Mouse (Mus musculus): ENCODE results near the gene Cisd2. TPM values are rescaled to one million over a fixed set of nuclear protein-coding genes. Genes with fewer than 3 reads are reported as not detected.
A peak's percentile ranks its signal among the peaks of the same experiment; 100 is the strongest.

Gene Cisd2
- 10 to 100 TPM; 31.7 to 34.1 TPM for total RNA-seq (2021)
- long read RNA-seq, experiment 1, transcript Cisd2-201 (3 exons, 3,361 nt) = major isoform, 36 of 40 reads
- long read RNA-seq, experiment 1, partial matches to known transcripts = 0 of 40 reads
- long read RNA-seq, experiment 1, other reads (novel, unspliced or antisense) = 3 of 40 reads
- long read RNA-seq, experiment 2, transcript Cisd2-201 (3 exons, 3,361 nt) = major isoform, 36 of 47 reads
- long read RNA-seq, experiment 2, partial matches to known transcripts = 0 of 47 reads
- long read RNA-seq, experiment 2, other reads (novel, unspliced or antisense) = 9 of 47 reads

DNA sequence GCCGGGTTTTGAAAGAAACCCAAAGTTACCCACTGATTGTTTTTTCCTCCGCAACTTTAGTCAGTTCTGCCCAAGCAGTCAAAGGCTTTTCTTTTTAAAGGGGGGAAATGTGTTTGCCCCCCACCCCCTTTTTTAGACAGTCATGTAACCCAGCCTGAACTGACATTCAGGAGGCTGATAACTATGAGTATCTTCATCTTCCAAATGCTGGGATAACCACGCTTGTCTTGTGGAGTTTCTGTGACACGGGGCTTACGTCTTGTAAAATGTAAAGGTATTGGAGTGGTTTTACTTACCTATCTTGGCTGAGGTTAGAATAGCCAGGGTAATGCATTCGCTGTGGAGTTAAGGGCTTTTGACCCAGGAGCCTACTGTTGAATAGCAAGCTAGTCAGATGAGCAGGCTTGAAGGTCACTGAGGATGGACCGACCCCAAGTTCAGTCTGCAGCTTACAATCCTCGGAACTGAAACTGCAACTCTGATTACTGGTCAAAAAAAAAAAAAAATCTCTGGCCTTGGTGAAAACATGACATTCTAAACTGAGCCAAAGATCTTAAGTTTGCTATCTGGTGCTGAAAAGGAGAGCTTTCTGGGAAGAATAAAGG is at the start of gene Cisd2:
Gene Cisd2 (minus strand): TSS at position 318 of the 605 bp plus-strand sequence.
- DNase-seq (ENCODE audit: low spot score in 2 of 2) = no peak

DNA sequence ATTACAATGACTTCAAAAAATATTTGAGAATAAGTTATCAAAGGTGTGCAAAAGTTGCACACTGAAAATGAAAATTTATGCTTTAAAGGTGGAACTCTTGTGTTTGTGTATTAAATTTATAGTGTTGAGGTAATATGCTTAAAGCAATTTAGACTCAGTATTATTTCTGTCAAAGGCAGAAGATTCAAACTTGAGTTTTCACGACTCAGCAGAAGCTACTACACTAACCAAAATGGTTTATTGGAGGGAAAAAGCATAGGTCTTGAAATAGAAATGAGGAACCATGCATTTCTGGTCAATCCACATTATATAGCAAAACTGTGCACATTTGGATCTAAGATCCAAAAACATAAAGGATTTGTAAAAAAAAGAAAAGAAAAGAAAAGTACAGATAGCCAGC is 47.1 kb upstream of the Cisd2 start:
- no peak for DNase-seq (ENCODE audit: low spot score in 2 of 2)

DNA sequence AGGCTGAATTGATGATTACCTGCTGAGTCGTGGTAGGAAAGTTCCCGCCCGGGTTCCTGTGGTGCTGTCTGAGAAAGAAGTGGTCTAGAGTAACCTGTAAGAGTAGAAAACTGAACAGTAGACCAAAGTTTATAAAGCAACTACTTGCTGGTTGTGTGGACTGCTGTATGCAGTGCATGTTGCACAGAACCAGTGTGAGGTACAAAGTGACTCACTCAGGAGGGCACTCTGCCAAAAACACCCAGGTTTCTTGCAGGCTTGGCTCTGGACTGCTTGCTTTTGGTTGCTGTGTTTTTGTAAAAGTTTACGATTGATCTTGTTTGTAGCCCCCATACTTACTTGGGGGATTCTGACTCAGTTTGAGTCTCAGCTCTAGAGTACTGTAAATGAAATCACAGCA is 46.2 kb upstream of the Cisd2 start:
- peak; percentile 43 to 65 for DNase-seq (ENCODE audit: low spot score in 2 of 2)

DNA sequence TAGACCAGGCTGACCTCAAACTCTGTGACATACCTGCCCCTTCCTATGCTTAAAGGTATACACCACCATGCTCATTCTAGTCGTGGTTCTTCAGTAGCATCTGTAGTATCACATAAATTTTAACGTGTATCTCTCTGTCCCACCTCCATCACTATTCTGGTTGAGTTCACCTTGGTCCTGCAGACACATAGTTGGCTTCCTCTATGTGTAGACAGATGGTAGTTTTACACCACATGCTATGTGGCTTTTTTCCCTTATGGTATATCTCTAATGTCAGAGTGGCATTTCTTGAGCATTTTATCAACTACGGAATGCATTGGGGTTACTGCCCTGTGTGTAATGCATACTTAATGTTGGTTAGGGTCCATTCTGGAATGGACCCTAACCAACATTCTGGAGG is 45.4 kb upstream of the Cisd2 start:
- DNase-seq (ENCODE audit: low spot score in 2 of 2) = no peak

DNA sequence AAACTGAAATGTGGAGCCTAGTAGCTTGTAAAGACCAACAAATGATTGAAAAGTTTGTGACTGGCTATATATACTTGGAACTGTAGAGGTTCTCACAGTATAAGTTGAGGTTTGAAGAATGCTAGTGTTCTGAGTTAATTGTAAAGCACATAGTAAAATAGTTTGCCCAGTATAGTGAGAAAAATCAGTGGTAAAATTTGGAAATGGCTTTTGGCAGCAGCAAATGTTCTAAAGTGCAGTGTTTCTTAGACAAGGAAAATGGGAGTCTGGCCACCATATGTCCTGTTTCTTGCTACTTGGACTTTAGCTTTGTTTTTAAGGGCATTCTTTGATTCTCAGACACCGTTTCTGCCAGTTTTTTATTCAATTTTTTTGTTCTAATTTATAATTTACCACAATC is 44.7 kb upstream of the Cisd2 start:
- no peak for DNase-seq (ENCODE audit: low spot score in 2 of 2)

DNA sequence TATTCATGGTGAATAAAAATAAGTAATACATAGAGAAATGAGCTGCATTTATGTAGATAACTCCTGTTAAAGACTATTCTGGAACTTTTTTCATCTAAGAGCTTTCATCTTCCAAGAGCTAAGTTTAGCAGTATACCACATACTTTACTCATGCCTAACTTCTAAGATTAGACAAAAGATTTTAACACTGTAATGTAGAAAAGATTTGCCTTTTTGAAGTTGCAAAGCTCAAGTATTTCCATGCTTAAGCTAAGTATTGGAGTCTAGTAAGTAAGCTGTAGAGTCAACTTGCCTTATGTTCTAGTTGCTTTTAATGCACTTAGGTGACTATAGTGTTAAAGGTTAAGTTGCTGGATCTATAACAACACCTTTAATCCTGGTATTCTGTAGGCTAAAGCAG is 35.3 kb upstream of the Cisd2 start:
- DNase-seq (ENCODE audit: low spot score in 2 of 2) = no peak

DNA sequence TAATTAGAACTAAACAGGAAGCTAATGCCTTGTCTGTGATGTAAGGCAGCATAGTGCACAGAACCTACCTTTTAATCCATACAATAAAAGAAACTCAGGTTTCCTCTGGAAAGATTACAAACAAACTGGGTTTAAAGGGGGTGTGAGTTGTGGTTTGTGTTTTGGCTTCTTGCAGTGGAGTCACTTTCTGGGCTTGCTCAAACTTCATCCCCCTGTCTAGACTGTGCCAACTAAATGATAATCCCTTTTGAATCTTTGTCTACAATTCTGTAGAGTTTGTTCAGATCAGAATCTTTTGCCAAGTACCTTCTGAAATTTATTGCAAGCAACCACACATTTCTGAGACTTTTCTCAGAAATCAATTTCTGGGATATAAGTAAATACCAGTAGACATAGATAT is 21.2 kb upstream of the Cisd2 start:
- DNase-seq (ENCODE audit: low spot score in 2 of 2) = no peak

DNA sequence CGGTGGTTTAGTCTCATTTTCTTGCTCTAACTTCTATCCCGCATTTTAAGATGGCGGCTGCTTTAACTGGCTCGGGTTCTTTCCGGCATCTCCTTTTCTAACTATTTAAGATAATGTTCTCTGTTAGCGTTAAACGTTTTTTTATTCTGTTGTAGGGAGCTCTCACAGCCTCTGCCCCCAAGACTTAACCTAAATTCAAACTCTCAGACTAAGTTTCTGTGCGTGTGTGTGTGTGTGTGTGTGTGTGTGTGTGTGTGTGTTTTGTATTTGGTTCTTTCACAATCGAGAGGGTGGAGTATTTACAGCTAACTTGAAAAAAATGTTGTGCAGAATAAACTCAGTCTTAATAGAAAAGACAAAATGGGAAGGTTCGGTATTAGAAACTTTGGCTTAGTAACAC is 16.9 kb upstream of the Cisd2 start:
- no peak for DNase-seq (ENCODE audit: low spot score in 2 of 2)

DNA sequence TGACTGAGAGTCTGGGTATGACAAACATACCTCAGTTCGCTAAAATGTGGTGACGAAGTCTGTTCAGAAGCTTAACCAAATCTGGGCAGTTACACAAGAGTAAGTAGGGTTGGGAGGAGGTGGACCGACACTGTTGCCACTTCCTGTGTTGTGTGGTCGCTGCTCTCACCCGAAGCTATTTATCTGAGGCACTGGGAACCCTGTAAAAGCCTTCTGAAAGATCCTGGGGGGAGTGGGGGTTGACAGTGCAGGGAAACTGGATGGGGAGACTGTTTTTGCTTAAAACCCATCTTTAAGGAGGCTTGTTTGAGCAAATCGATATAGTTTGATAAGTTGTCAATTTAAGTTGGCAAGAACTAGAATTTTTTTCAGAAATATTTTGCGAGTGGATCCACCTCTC is 16.5 kb upstream of the Cisd2 start:
- peak in 1 of 2 experiments; percentile 20 for DNase-seq (ENCODE audit: low spot score in 2 of 2)

DNA sequence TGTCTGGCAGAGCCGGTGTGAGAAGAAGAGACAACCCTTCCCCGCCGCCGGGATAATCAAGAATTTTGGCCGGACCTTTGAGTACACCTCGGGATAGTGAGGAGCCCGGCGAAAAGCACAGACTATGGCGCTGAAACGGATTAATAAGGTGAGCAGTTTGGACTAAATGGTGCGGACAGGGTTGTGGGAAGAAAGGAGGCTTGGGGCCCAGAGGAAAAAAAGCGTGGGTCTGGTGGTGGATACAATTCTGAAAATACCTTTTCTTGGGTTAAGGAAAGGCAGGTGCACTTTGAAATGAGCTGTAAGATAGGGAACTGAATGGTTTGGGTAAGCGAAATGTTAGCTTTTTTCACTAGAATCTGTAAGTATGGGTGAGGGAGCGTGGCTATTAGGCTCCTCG is 15.9 kb upstream of the Cisd2 start:
- DNase-seq (ENCODE audit: low spot score in 2 of 2) = no peak

DNA sequence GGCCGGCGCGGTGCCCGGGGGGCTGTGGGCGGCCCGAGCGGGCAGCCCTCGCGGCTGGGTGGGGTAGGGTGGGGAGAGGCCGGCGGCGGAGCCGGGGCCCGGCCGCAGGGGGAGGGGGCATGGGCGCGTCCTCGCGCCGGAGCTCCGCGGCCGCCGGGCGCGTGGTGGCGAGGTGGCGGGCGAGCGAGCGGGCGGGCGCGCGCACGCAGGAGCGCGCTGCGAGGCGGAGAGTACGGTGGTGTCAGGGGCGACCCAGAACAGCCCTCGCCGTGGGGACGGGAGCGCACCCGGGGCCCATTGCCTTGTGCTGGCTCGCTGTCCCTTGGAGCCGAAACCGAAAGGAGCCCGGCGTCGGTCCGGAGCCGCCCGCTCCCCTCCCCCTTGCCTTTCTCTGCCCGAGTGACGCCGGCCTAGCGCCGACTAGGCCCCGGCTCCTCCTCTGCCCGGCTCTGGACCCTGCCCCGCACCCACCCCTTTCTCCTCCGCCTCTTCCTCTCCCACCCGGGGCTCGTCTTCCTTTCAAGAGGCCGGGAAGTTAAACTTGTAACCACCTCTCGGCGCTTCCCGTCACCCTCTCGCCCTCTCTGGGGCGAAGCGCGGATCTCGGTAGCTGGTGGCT is 15.3 kb upstream of the Cisd2 start:
- DNase-seq (ENCODE audit: low spot score in 2 of 2) = peak; percentile 56 to 73

DNA sequence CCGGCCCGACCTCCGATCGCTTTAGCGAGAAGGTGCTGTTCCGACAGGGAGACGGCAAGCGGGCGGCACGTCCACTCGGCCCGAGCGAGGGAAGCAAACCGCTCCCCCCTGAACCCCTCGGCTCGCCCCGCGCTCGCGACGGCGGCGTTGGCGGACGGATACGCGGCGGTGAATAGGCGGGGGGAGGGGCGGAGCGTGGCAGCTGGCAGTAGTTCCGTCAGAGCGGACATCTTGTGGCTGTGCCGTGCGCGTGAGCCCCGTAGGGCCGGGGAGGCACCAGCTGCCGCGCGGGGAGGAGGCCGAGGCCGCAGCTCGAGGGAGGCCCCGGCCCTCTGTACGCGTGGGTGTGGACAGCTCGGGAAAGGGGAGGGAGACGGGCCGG is 14.8 kb upstream of the Cisd2 start:
- peak; percentile 89 to 91 for DNase-seq (ENCODE audit: low spot score in 2 of 2)

DNA sequence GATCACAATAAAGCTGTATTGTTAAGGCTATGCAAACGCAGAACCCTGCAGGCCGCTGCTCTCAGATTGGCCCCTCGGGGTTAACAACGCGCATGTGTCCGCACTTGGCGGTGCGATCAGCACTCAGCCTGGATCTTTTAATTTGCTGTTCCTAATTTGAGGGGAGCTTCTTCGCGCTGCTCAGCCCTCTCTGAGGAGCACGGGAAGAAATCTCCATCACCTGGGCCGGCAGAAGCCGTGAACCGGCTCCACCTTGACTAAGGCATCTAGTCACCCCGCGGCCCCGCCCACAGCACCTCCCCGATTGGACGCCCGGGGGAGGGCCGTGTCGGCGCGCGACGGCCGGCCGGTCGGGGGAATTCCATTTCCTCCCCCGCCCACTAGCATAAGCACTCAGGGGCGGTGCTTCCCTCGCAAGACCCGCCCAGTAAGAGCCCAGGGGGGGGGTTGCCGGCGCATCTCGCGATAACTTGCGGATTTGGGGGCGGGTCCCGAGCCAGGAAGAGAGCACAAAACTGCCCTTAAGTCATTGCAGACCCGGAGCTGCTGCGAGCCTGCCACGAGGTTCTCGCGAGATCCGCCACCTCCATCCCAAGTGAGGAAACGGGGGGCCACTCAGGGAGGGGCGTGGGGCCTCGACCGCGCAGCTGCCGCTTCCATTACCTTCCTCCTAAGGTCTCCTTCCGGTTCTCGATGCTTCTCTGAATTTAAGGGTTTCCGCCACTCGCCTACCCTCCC is 14.2 kb upstream of the Cisd2 start, which contains the start of gene Ube2d3:
Gene Ube2d3 (plus strand): TSS at position 392 of the 738 bp plus-strand sequence.
- DNase-seq (ENCODE audit: low spot score in 2 of 2) = peak; percentile 92 to 98

DNA sequence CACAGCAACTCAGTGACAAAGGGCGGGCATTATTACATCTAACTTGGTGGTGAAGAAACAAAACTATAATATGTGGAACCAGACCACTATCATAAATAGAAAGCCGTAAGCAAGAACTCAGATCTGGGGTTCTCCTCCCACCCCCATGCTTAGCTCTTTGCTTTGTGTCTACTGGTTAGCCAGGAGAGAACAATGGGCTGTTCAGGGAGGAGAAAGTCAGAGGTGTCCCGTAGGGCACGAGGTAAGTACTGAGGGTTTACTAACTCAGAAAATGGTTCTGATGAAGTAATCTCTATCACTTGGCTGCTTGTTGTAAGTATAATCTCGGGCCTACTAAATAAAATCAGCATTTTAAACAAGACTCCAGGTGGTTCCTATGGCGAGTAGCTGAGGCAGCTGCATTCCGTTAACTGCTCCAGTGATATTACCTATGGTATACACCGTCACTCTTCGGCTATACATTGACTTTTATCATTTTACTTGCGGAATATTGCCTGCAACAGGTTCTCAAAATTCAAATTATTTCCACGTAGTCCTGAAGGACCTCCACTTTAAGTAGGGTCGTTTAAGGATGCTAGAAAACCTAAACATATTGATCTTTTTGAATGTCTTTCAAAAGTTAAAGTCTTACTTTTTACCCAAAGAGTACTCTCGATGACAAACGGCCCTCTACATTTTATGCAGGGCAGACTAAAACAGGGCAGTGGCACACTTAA is 13.3 kb upstream of the Cisd2 start:
- DNase-seq (ENCODE audit: low spot score in 2 of 2) = no peak

DNA sequence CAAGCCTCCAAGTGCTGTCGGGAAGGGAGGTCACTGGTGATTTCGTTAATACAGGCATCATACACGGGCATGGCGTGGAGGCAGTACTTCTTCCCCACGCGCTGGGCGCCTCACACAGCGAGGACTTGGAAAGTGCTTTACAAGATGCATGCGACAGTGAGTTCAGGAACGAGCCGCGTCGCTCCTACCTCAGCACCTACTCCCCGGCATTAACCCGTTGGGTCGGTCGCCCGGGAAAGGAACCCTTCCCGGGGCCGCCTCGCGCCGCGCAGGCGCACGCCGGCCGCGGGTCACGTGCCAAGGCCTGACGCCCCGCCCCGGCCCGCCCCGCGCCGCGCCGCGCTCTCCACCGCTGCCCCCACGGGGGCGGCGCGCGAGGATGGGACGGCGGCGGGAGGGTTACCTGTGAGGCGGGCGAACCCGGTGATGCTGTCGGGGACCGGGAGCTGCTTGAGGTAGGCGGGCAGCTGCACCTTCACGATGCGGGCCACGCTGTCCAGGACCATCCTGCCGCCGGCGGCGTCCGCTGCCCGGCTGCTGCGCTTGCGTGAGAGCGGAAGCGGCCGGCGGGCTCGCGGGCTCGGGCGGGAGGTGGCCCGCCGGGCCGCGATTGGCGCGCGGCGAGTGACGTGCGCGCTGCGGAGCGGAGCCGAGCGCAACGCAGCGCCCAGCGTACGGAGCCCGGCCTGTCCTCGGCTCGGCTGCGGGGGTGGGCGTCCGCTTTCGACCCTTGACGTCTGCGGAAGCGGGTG is 693 bp downstream of the Cisd2 start:
- DNase-seq (ENCODE audit: low spot score in 2 of 2) = peak; percentile 71 to 75

DNA sequence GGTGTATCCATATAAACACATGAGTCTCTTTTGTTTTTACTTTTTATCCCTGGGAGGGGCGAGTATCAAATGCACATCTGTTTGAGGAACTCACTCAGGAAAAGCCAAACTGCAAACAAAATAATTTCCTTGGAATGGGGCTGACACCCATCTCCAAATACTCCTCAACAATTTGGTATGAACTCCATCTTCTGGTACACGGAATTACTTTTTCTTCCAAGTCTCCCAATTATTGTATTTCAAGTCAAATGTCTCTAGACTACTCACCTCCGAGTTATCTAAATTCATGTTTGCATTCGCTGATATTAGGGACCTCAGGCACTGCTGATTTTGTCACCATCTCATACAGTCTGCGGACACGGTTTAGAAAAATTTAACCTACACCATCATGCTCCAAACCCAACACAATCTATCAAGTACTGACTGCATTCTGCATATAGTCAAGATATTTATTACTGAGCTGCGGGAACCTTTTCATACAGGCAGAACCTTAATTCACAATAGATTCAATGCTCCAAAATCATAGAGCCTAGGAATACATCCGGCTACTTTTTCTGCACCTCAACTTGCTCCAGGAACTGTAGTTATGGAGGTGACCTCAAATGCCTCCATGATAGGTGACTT is 1.4 kb downstream of the Cisd2 start:
- DNase-seq (ENCODE audit: low spot score in 2 of 2) = no peak

DNA sequence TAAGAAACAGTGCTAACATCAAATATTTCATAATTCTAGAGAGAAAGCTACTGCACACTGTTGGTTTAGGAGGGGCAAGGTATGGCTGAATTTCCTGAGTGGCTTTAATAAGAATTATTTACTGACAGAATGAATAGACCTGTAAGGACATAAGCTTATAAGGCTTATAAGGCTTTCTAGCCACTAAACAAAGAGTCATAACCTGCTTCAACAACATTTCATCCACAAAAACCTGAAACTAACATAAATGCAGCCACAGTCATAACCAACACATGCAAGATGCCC is 2.5 kb downstream of the Cisd2 start:
- no peak for DNase-seq (ENCODE audit: low spot score in 2 of 2)

DNA sequence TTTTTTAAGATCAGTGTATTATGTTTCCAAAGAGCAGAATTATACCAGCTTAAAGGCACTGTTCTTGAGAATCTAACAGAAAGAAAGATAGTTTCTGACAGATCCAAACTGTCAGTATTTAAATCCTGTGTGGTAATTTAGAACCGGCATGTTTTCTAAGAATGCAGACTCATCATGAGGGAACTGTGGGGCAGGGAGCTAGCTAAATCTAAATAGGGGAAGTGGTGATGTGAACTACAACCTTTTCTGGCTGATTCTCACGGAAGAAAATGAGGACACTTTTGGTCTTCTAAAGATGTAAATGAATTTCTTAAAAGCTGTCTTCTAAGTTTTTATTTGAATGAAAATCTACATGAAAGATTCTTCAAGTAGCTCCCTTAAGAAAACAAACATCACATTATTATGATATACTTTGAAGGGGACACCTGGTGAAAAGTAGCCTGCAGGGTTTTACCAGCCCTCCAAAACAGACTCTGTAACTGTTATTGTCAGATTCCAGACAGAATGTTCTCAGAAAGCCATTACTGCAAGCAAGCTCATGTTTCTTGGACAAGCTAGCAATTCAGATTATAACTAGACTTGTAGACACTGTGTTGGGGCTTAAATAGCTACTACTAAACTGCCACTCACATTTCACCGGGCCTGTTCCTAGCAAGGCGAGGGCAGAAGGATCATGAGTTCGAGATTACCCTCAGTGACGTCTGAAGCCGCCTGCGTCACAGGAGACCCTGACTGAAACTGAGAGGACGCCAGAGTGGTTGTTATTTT is 3.0 kb downstream of the Cisd2 start:
- DNase-seq (ENCODE audit: low spot score in 2 of 2) = no peak

DNA sequence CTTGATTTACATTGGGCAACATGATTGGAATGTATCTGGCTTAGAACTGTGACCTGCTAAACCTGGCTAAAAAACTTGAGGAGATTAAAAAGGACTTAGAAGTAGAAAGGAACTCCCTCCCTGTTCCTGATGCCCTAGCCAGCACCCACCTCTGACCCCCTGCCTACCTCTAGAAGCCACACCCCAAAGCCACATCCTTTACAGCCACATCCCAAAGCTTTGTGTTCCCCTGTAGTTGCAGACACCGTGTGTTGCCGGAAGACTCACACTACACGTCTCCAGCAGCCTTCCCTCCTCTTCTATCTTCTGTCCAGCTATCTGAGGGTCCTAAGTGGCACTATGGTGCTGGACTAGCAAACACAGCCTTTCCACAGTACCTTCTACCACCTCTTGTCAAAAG is 5.9 kb downstream of the Cisd2 start:
- no peak for DNase-seq (ENCODE audit: low spot score in 2 of 2)

DNA sequence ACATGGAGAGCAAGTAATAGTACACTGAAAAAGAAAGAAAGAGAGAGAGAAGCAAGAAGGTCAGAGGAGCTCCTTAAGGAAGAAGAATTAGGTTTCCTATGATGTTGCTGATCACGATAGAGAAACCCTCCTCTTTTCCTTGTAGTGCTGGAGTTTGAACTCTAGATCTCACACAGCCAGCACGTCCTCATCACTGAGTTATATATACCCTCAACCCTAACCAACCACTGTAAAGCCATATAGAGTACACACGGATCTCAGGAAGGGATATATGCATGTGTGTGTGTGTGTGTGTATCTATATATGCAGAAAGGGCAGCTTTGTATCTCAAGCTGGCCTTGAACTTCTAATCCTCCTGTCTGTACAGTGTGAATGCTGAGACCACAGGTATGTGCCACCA is 6.5 kb downstream of the Cisd2 start:
- DNase-seq (ENCODE audit: low spot score in 2 of 2) = no peak

Data from adrenal gland, postnatal 4 days (tissue).